Mouse (Mus musculus): ENCODE data around the gene Slc16a8. TPM values are rescaled to one million over a fixed set of nuclear protein-coding genes. Genes with fewer than 3 reads are reported as not detected.

Slc16a8 gene
- polyA plus RNA-seq, 1 experiment, result not detected

DNA sequence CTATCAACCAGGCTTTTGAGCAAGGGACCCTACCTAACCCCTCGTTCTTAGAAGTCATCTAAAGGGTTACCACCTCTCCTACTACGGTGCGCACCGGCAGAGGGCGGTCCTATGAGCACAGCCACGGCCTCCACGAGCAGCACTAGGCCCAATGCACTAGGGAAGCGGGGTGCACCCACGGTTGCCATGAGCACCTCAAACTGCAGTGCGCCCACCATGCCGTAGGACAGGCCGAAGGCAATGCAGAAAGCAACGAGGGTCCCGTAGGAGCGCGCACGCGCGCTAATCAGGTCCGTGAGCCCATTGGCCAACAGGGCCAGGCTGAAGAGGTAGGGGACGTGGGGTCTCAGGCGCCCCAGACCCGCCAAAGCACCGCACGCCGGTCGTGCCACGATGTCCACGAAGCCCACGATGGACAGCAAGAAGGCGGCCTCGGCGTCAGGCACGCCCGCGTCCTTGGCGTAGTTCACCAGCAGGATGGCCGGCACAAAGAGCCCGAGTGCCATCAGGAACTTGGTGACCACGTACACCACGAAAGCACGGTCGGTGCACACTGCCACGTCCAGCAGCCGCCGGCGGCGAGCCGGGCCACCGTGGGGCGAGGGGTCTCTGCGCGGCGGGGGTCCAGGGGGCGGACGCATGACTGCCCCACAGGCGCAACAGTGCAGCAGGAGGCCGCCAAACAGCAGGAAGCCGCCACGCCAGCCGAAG lies 2.6 kb downstream of the Slc16a8 start:
- Histone ChIP-seq H3K4me1 (ENCODE audit: control insufficient read depth, insufficient read depth, low read length) (peaks cover 22% of the 10 kb centered on the region), H3K27ac (ENCODE audit: control insufficient read depth, insufficient read depth, low read depth, low read length) (no peak overlapping the region), H3K4me3 (ENCODE audit: control insufficient read depth, low read depth, low read length) (peak overlapping the region; percentile 5), H3K36me3 (ENCODE audit: control insufficient read depth, insufficient read depth, low read length) (peaks cover 2% of the 10 kb centered on the region; the same call in 1 of the 2 replicates), H3K27me3 (ENCODE audit: control insufficient read depth, insufficient read depth, low read length) (no peaks in the 10 kb centered on the region)
- TF ChIP-seq POLR2A (IDR thresholded peaks at IDR 0.05; ENCODE audit: control insufficient read depth, low read depth, low read length) (no peak), CTCF (IDR thresholded peaks at IDR 0.05; ENCODE audit: control insufficient read depth, insufficient read depth, insufficient replicate concordance, low read depth, low read length) (no peak)

GRCm38 (mm10) chr15:79251168-79251567 lies 3.4 kb downstream of the Slc16a8 start:
- TF ChIP-seq POLR2A (IDR thresholded peaks at IDR 0.05; ENCODE audit: control insufficient read depth, low read depth, low read length) (no peak), CTCF (IDR thresholded peaks at IDR 0.05; ENCODE audit: control insufficient read depth, insufficient read depth, insufficient replicate concordance, low read depth, low read length) (no peak)
- Histone ChIP-seq H3K27me3 (ENCODE audit: control insufficient read depth, insufficient read depth, low read length) (no peaks in the 10 kb centered on the region), H3K4me1 (ENCODE audit: control insufficient read depth, insufficient read depth, low read length) (peaks cover 22% of the 10 kb centered on the region), H3K36me3 (ENCODE audit: control insufficient read depth, insufficient read depth, low read length) (peaks cover 3% of the 10 kb centered on the region), H3K27ac (ENCODE audit: control insufficient read depth, insufficient read depth, low read depth, low read length) (no peak overlapping the region), H3K4me3 (ENCODE audit: control insufficient read depth, low read depth, low read length) (no peak overlapping the region)

- TF ChIP-seq POLR2A (IDR thresholded peaks at IDR 0.05; ENCODE audit: control insufficient read depth, low read depth, low read length) (no peak), CTCF (IDR thresholded peaks at IDR 0.05; ENCODE audit: control insufficient read depth, insufficient read depth, insufficient replicate concordance, low read depth, low read length) (no peak)
- Histone ChIP-seq H3K4me1 (ENCODE audit: control insufficient read depth, insufficient read depth, low read length) (peaks cover 22% of the 10 kb centered on the region), H3K4me3 (ENCODE audit: control insufficient read depth, low read depth, low read length) (no peak overlapping the region), H3K36me3 (ENCODE audit: control insufficient read depth, insufficient read depth, low read length) (peaks cover 4% of the 10 kb centered on the region), H3K27ac (ENCODE audit: control insufficient read depth, insufficient read depth, low read depth, low read length) (no peak overlapping the region), H3K27me3 (ENCODE audit: control insufficient read depth, insufficient read depth, low read length) (no peaks in the 10 kb centered on the region)
These were observed 4.3 kb downstream of the Slc16a8 start for GRCm38 (mm10) chr15:79250236-79250635.

DNA sequence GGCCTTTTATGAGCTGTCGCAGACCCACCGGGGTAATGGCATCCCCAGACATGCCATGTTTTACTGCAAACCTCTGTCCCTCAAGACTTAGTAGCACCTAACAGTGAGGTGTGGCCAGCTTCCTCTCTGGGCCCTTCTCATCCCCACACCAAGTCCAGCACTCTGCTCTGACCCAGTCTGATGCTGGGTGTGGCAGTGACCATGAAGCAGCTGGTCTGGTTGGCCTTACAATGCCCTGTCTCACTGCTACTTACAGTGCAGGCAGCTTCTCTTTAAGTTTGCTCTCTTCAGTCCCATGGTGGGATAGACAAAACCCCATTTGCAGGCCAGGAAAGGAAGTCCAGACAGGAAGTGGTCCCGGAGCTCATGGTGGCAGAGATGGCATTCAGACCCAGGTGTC lies 9.2 kb downstream of the Slc16a8 start:
- TF ChIP-seq POLR2A (IDR thresholded peaks at IDR 0.05; ENCODE audit: control insufficient read depth, low read depth, low read length) (no peak), CTCF (IDR thresholded peaks at IDR 0.05; ENCODE audit: control insufficient read depth, insufficient read depth, insufficient replicate concordance, low read depth, low read length) (no peak)
- Histone ChIP-seq H3K27ac (ENCODE audit: control insufficient read depth, insufficient read depth, low read depth, low read length) (no peak overlapping the region), H3K4me3 (ENCODE audit: control insufficient read depth, low read depth, low read length) (no peak overlapping the region), H3K4me1 (ENCODE audit: control insufficient read depth, insufficient read depth, low read length) (no peaks in the 10 kb centered on the region), H3K27me3 (ENCODE audit: control insufficient read depth, insufficient read depth, low read length) (no peaks in the 10 kb centered on the region), H3K36me3 (ENCODE audit: control insufficient read depth, insufficient read depth, low read length) (peaks cover 5% of the 10 kb centered on the region)

DNA sequence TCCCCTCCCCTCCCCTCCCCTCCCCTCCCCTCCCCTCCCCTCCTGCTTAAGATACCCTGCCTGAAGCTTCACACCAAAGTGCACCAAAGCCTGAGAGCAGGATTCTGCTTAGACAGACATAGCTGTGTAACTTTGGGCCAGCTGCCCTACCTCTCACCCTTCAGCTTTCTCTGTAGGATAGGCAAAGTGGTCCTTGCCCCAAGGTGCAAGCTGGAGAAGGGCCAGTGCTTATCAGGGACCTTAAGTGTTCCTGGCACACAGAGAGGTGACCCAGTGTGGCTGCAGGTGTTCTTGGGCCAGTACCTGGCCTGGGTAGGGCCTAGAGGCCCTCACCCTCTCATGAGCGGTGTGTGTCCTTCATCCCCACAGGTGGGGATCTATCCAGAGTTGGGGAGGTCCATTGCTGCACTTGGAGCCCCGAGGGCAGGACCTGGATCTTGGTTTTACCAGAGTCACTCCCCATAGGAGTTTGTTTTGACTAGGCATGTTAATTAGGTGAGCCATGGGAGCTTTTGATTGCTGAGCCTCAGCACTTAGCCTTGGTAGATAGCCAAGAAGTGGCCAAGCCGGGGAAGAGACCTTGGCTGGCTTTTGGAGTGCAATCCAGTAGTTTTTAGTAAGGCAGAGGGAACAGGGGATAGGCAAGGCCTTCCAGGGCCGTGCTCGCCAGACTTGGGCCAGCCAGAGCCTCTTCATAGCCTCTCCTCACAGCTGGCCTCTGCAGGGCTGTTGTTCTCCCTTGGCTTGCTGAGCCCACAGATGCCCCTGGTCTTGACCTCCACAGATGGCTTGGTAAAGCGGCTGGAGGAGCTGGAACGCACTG lies 10.3 kb downstream of the Slc16a8 start:
- H3K4me1 ChIP-seq (ENCODE audit: control insufficient read depth, insufficient read depth, low read length), result no peaks in the 10 kb centered on the region
- H3K36me3 ChIP-seq (ENCODE audit: control insufficient read depth, insufficient read depth, low read length), result peaks cover 5% of the 10 kb centered on the region
- H3K27ac ChIP-seq (ENCODE audit: control insufficient read depth, insufficient read depth, low read depth, low read length), result no peak overlapping the region
- no peak overlapping the region for H3K4me3 ChIP-seq (ENCODE audit: control insufficient read depth, low read depth, low read length)
- TF ChIP-seq POLR2A (IDR thresholded peaks at IDR 0.05; ENCODE audit: control insufficient read depth, low read depth, low read length) (no peak), CTCF (IDR thresholded peaks at IDR 0.05; ENCODE audit: control insufficient read depth, insufficient read depth, insufficient replicate concordance, low read depth, low read length) (no peak)
- H3K27me3 ChIP-seq (ENCODE audit: control insufficient read depth, insufficient read depth, low read length), result no peaks in the 10 kb centered on the region

- Histone ChIP-seq H3K4me1 (ENCODE audit: control insufficient read depth, insufficient read depth, low read length) (no peaks in the 10 kb centered on the region), H3K4me3 (ENCODE audit: control insufficient read depth, low read depth, low read length) (no peak overlapping the region), H3K27me3 (ENCODE audit: control insufficient read depth, insufficient read depth, low read length) (no peaks in the 10 kb centered on the region), H3K27ac (ENCODE audit: control insufficient read depth, insufficient read depth, low read depth, low read length) (no peak overlapping the region), H3K36me3 (ENCODE audit: control insufficient read depth, insufficient read depth, low read length) (peaks cover 5% of the 10 kb centered on the region)
- no peak for TF ChIP-seq POLR2A (IDR thresholded peaks at IDR 0.05; ENCODE audit: control insufficient read depth, low read depth, low read length)
- TF ChIP-seq CTCF (IDR thresholded peaks at IDR 0.05; ENCODE audit: control insufficient read depth, insufficient read depth, insufficient replicate concordance, low read depth, low read length), result peak; percentile 99
These were observed 11.1 kb downstream of the Slc16a8 start for GRCm38 (mm10) chr15:79243234-79244042.

Data from testis, adult 2 months (tissue).